Mouse (Mus musculus) large intestine, adult 2 months (tissue): ENCODE measurements around the gene Iqschfp. TPM values are rescaled to one million over a fixed set of nuclear protein-coding genes. Genes with fewer than 3 reads are reported as not detected.

Source experiments
- DNase-seq: peaks from one replicate; pipeline ENCODE4 v3.0.0-alpha.2; 2012; ENCODE audit warnings: low read depth, low spot score
- WGBS: fragments of 180-500 bp; shearing (Covaris S2); methylation state at CpG from one replicate; pipeline ENCODE4 v1.1.7; 2018; 5-methylcytosine and 5-hydroxymethylcytosine counted together
- polyA plus RNA-seq: library from polyadenylated mRNA; depleted of rRNA; stranded (reverse); fragments of >200 nt; gene quantifications from 2 replicates; pipeline ENCODE4 v1.2.3, GENCODE M21; 2012

Iqschfp gene
- polyA plus RNA-seq, 1 experiment: not detected

GRCm38 (mm10) chr3:68393578-68393977 lies 501.5 kb downstream of the Iqschfp start:
- DNase-seq: no peak
- WGBS: 68% methylated on average over 2 of the region's 2 CpGs

GRCm38 (mm10) chr3:68398691-68399090 lies 506.7 kb downstream of the Iqschfp start:
- WGBS: 69% methylated on average over 3 of the region's 3 CpGs
- DNase-seq: no peak

- WGBS: 71% methylated on average over 7 of the region's 7 CpGs
Measured at GRCm38 (mm10) chr3:68400121-68400520, 508.1 kb downstream of the Iqschfp start.

GRCm38 (mm10) chr3:68403343-68403742 lies 511.3 kb downstream of the Iqschfp start:
- WGBS: 66% methylated on average over 4 of the region's 4 CpGs
- DNase-seq: no peak

More at GRCm38 (mm10) chr3:68400121-68400520, 508.1 kb downstream of the Iqschfp start:
- no peak for DNase-seq

- DNase-seq: no peak
- 78% methylated on average over 2 of the region's 2 CpGs for WGBS
Measured at GRCm38 (mm10) chr3:68403783-68404217, 511.8 kb downstream of the Iqschfp start.

GRCm38 (mm10) chr3:68405724-68406123 lies 513.7 kb downstream of the Iqschfp start:
- no peak for DNase-seq
- WGBS: 65% methylated on average over 5 of the region's 5 CpGs

- no peak for DNase-seq
- WGBS: 39% methylated on average over 3 of the region's 3 CpGs
Measured at GRCm38 (mm10) chr3:68412262-68412661, 520.2 kb downstream of the Iqschfp start.

GRCm38 (mm10) chr3:68419792-68420191 lies 527.8 kb downstream of the Iqschfp start:
- WGBS: 87% methylated on average over 4 of the region's 4 CpGs
- no peak for DNase-seq

- no peak for DNase-seq
- 41% methylated on average over 2 of the region's 2 CpGs for WGBS
Measured at GRCm38 (mm10) chr3:68420927-68421326, 528.9 kb downstream of the Iqschfp start.

- DNase-seq: no peak
- WGBS: 77% methylated on average over 2 of the region's 2 CpGs
Measured at GRCm38 (mm10) chr3:68421849-68422248, 529.8 kb downstream of the Iqschfp start.

GRCm38 (mm10) chr3:68428081-68428480 lies 536.0 kb downstream of the Iqschfp start:
- WGBS: 83% methylated on average over 5 of the region's 5 CpGs
- no peak for DNase-seq

GRCm38 (mm10) chr3:68434435-68434834 lies 542.4 kb downstream of the Iqschfp start:
- WGBS: 61% methylated on average over 7 of the region's 7 CpGs
- DNase-seq: no peak

- DNase-seq: no peak
- 79% methylated on average over 2 of the region's 2 CpGs for WGBS
Measured at GRCm38 (mm10) chr3:68434897-68435296, 542.9 kb downstream of the Iqschfp start.

- DNase-seq: no peak
- WGBS: 58% methylated on average over 2 of the region's 2 CpGs
Measured at GRCm38 (mm10) chr3:68448480-68448879, 556.4 kb downstream of the Iqschfp start.

GRCm38 (mm10) chr3:68451634-68452033 lies 559.6 kb downstream of the Iqschfp start:
- no peak for DNase-seq
- WGBS: 96% methylated on average over 1 of the region's 1 CpGs

- DNase-seq: no peak
- WGBS: 12% methylated on average over 5 of the region's 5 CpGs
Measured at GRCm38 (mm10) chr3:68453266-68453665, 561.2 kb downstream of the Iqschfp start.

- 72% methylated on average over 10 of the region's 10 CpGs for WGBS
Measured at GRCm38 (mm10) chr3:68453719-68454455, 561.9 kb downstream of the Iqschfp start.

GRCm38 (mm10) chr3:68466643-68467042 lies 574.6 kb downstream of the Iqschfp start:
- DNase-seq: no peak
- WGBS: 55% methylated on average over 5 of the region's 5 CpGs

More at GRCm38 (mm10) chr3:68453719-68454455, 561.9 kb downstream of the Iqschfp start:
- DNase-seq: no peak

- DNase-seq: no peak
- 5% methylated on average over 10 of the region's 10 CpGs for WGBS
Measured at GRCm38 (mm10) chr3:68467941-68468687, 576.1 kb downstream of the Iqschfp start.

- DNase-seq: no peak
- WGBS: 58% methylated on average over 1 of the region's 1 CpGs
Measured at GRCm38 (mm10) chr3:68469643-68470042, 577.6 kb downstream of the Iqschfp start.

- DNase-seq: no peak
- 17% methylated on average over 3 of the region's 3 CpGs for WGBS
Measured at GRCm38 (mm10) chr3:68470061-68470460, 578.0 kb downstream of the Iqschfp start.
